Mouse (Mus musculus): ENCODE results near the gene Ephb2.

DNA sequence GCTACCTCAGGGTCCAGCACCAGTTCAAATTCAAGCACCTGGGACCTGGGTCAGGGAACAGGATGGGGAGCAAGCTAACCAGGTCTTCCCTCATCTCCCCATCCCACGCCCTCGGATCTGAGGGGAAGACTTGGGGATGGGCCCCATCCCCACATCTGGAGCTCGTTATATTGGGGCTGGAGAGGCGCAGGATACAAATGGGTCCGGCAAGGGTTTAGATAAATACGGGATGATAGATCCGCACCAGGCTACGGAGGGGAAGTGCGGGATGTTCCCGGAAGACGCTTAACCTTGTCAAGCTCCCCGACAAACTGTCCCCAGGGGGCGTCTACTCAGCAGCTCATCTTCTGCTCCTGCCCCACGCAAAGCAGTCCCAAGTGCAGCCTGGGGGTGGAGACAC is 35.4 kb downstream of the Ephb2 start:
- TF ChIP-seq CTCF (IDR thresholded peaks at IDR 0.05; ENCODE audit: extremely low read depth, insufficient read depth, insufficient read length, insufficient replicate concordance): no peak
- no peak for TF ChIP-seq POLR2A (IDR thresholded peaks at IDR 0.05; ENCODE audit: low read depth, low read length)

All from spleen, adult 2 months (tissue).